Mouse (Mus musculus): ENCODE measurements around the gene Il34.

Il34 gene

GRCm38 (mm10) chr8:110805669-110806068 lies at the start of gene Il34:
Il34 (minus strand) TSS chr8:110805924.
- no peak for DNase-seq (ENCODE audit: low spot score)

- peak; percentile 70 for DNase-seq (ENCODE audit: low spot score)
Measured at GRCm38 (mm10) chr8:110851186-110851585, 45.5 kb upstream of the Il34 start.

GRCm38 (mm10) chr8:110847645-110848495 lies 42.1 kb upstream of the Il34 start:
- DNase-seq (ENCODE audit: low spot score), result no peak

GRCm38 (mm10) chr8:110847171-110847549 lies 41.4 kb upstream of the Il34 start:
- DNase-seq (ENCODE audit: low spot score), result no peak

- DNase-seq (ENCODE audit: low spot score), result peak; percentile 87
Measured at GRCm38 (mm10) chr8:110846405-110847170, 40.9 kb upstream of the Il34 start, which contains the start of the genes Cog4 and Sf3b3. Cog4 (plus strand) TSS chr8:110846600. Sf3b3 (minus strand) TSS chr8:110846787.

- peak; percentile 9 for DNase-seq (ENCODE audit: low spot score)
Measured at GRCm38 (mm10) chr8:110845821-110846404, 40.2 kb upstream of the Il34 start.

- no peak for DNase-seq (ENCODE audit: low spot score)
Measured at GRCm38 (mm10) chr8:110844941-110845340, 39.2 kb upstream of the Il34 start.

GRCm38 (mm10) chr8:110843207-110843606 lies 37.5 kb upstream of the Il34 start:
- DNase-seq (ENCODE audit: low spot score), result no peak

- no peak for DNase-seq (ENCODE audit: low spot score)
Measured at GRCm38 (mm10) chr8:110842012-110842574, 36.4 kb upstream of the Il34 start.

- no peak for DNase-seq (ENCODE audit: low spot score)
Measured at GRCm38 (mm10) chr8:110831956-110832355, 26.2 kb upstream of the Il34 start.

- DNase-seq (ENCODE audit: low spot score), result no peak
Measured at GRCm38 (mm10) chr8:110828511-110828910, 22.8 kb upstream of the Il34 start.

GRCm38 (mm10) chr8:110824861-110825260 lies 19.1 kb upstream of the Il34 start:
- no peak for DNase-seq (ENCODE audit: low spot score)

GRCm38 (mm10) chr8:110821960-110822359 lies 16.2 kb upstream of the Il34 start:
- no peak for DNase-seq (ENCODE audit: low spot score)

GRCm38 (mm10) chr8:110820257-110820656 lies 14.5 kb upstream of the Il34 start:
- DNase-seq (ENCODE audit: low spot score), result no peak

- DNase-seq (ENCODE audit: low spot score), result no peak
Measured at GRCm38 (mm10) chr8:110818593-110818992, 12.9 kb upstream of the Il34 start.

GRCm38 (mm10) chr8:110816990-110817389 lies 11.3 kb upstream of the Il34 start:
- no peak for DNase-seq (ENCODE audit: low spot score)

- no peak for DNase-seq (ENCODE audit: low spot score)
Measured at GRCm38 (mm10) chr8:110815308-110815707, 9.6 kb upstream of the Il34 start.

GRCm38 (mm10) chr8:110813081-110813812 lies 7.5 kb upstream of the Il34 start:
- no peak for DNase-seq (ENCODE audit: low spot score)

GRCm38 (mm10) chr8:110812349-110813080 lies 6.8 kb upstream of the Il34 start:
- DNase-seq (ENCODE audit: low spot score), result no peak

GRCm38 (mm10) chr8:110811793-110812192 lies 6.1 kb upstream of the Il34 start:
- DNase-seq (ENCODE audit: low spot score), result no peak

GRCm38 (mm10) chr8:110811116-110811515 lies 5.4 kb upstream of the Il34 start:
- DNase-seq (ENCODE audit: low spot score), result no peak

Measured in yolk sac, embryonic 10.5 days (tissue).